Mouse (Mus musculus) adrenal gland, postnatal 4 days (tissue): Measurements from ENCODE around the gene H2afv. TPM values are rescaled to one million over a fixed set of nuclear protein-coding genes. Genes with fewer than 3 reads are reported as not detected.
"Not testable (repeated sequence)": the region's sequence is repeated elsewhere in the genome, so short reads cannot be mapped to it uniquely, and the experiment has no call there.

Experiments
- DNase-seq, 2 experiments: peaks; one replicate each; pipeline ENCODE4 v3.0.0; 2021 to 2022; ENCODE audit warnings: low spot score in 2 of 2, mixed read lengths in 2 of 2
- total RNA-seq, 2 experiments: library from RNA; stranded (reverse); gene quantifications; 2 replicates each; pipeline ENCODE4 v1.2.3; 2021

H2afv gene
- total RNA-seq, 2 experiments from 2014 or later = 105 to 130 TPM

DNA sequence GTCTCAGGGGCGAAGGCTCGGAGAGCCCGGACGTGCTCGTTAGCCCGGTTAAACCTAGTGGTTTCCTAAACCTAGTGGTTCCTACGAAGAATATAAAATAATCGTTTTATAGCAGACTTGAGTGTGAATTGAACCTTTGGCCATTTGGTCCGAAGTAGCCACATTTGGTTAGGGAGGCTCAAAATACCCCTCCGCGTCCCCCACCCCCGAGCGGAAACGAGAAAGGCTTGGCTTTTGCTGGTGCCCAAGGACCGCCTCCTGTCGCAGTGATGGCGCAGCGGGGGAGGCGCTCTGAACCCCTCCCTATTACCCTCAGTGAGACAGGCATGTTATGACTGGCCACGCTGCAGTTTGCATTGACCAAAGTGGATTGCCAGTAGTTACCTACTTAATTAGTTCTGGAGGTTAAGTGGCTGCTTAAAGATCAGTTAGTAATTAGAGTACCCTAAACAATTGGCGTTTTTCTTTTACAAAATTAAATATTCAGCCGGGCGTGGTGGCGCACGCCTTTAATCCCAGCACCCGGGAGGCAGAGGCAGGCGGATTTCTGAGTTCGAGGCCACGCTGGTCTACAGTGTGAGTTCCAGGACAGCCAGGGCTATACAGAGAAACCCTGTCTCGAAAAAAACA is 27.7 kb downstream of the H2afv start:
- DNase-seq = peak; percentile 52 to 69

DNA sequence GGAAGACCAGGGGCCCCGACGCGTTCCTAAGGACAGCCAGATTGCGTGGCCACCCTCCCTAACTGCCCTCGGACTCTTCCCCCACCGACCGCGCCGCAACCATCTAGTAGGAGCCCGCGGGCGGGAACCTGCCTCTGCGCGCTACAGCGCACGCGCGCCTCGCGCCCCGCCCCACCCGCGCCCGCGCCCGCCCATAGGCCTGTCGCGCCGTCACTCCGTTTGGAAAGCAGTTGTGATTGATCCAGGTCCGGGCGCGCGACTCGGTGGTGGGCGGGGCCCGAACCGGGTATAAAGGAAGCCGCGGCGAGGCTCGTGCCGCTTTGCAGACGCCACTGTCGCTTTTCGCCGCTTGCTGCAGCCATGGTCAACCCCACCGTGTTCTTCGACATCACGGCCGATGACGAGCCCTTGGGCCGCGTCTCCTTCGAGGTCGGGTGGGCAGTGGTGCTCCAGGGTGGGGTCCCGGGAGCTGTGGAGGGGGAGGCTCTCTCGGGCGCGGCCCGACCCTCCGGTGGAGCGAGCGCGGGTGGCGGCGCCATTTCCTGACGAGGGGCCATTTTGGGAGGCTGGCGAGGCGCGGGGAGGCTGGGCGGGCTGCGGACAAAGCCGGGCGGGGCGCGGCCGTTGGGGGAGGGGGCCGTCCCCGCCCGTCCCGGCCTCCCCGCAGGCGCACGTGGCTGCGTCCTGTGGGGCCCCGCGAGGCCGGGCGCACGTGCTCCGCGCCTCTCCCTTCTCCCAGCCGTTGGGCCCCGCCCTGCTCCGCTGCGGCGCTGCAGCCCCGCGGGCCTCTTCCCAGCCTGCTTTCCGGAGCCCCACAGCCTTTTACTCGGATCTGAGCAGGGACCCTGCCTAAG is 28.5 kb downstream of the H2afv start:
- peak; percentile 99 for DNase-seq

DNA sequence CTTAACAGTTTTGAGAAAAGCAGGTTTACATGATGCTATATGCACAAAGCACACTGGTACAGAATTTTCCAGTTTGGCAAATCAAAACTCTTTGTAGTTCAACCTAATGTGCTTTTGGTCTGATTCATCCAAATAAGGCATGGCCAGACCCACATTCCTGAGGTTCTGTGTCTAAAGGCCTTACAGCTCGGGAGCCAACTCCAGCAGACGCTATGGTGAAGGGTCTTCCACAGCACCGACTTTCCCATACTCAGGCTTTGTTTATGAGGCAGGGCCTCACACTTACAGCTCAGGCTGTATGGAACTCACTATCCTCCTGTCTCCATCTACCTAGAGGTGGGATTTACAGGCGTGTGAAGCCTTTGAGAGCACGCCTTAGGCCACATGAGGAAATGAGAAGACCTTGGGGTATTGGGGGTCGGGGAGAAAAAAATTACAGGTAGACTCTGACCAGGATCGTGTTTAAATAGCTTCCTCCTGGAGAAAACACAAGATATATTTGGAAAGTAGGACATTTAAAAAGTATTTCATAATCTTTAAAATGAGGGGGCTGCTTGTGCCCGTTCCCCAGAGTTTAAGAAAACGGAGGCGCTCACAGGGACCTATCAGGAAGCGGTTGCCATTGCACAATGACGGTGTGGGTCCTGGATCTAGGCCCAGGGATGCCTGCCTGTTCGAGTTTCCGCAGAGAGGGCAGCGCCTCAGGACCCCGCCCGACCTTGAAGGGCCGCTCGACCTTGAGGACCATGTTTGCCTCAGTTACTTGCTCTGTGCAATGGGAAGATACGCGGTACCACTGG is 29.3 kb downstream of the H2afv start, which contains the start of gene Ppia:
Ppia (plus strand) TSS at position 693 of the 800 bp plus-strand sequence.
- no peak for DNase-seq

DNA sequence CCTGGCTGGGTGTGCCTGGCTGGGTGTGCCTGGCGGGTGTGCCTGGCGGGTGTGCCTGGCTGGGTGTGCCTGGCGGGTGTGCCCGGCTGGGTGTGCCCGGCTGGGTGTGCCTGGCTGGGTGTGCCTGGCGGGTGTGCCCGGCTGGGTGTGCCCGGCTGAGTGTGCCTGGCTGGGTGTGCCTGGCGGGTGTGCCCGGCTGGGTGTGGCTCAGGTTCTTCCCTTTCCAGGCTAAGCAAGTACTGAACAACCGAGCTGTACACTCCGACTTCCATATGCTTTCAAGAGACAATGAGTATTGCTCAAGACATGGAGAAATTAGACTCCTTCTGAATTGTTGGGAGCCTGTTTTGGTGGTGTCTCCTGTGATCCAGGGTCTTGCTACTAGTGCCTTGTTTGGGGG is 31.0 kb downstream of the H2afv start:
- no peak for DNase-seq

DNA sequence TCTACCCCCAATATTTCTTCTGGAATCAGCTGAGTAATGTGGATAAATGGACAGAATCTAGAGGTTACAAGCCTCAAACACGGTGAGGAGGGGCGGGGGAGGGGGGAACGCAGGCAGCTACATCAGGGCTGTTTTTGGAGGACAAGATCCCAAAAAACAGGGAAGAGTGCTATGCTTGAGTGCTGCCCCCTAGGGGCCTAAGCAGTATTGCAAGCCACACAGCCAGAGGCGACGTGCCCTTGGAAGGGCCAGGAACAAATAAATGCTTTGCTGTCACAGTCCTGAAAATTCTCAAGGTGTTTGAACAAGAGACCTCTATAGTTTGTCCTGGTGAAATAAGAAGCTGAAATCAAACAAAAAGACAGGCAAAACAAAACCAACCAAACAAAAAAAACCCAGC is 32.6 kb downstream of the H2afv start:
- DNase-seq = peak; percentile 66 to 78

DNA sequence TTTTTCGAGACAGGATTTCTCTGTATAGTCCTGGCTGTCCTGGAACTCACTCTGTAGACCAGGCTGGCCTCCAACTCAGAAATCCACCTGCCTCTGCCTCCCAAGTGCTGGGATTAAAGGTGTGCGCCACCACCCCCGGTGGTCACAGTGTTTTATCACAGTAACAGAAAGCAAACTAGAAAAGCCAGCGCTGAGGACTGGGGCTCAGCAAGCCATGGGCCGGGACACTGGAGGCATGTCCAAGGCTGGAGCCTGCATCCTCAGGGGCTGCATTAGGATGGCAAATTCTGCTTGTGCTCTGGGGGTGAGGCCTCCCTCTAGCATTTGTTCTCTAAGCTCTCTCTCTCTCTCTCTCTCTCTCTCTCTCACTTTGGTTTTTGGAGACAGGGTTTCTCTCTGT is 33.5 kb downstream of the H2afv start:
- not testable (repeated sequence) for DNase-seq

DNA sequence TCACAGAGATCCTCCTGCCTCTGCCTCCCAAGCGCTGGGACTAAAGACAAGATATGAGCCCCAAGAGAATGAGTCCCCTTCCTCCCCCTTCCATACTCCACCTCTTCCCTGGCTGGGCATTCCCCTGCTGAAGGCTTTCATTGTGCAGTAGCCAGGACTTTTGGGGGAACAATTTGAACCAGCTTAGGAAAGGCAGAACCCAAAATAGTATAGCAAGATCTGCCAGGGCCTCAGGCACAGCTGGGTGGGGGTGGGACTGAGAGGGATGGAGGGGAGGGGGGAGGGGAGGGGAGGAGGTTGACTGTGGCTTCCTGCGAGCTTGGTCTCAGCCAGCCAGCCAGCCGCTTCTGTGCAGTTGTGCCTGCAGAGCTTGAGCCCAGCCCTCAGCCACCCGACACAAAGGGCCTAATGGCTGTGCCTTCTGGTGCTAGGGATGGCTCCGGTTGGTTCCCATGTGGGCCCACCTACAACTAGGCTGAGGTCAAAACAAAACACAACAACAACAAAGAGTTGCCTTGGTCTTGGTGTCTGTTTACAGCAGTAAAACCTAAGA is 34.1 kb downstream of the H2afv start:
- DNase-seq = no peak

DNA sequence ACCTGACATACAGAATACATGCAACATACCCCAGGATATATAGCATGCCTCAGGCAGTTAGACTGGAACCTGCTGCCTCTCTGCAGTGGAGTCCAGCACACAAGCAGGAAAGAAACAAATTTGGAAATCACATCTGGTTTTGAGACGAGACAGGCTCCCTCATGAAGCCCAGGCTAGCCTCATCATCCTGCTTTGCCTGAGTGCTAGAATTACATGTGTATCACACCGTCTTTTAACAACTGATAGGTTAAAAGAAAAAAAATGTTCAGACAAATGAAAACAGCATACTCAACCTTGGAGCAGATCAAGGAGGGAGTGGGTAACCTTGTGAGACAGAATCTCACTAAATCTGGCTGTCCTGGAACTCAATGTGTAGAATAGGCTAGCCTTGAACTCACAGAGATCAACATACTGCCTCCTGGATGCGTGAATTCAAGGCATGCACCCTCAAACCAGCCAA is 37.1 kb downstream of the H2afv start:
- no peak for DNase-seq

DNA sequence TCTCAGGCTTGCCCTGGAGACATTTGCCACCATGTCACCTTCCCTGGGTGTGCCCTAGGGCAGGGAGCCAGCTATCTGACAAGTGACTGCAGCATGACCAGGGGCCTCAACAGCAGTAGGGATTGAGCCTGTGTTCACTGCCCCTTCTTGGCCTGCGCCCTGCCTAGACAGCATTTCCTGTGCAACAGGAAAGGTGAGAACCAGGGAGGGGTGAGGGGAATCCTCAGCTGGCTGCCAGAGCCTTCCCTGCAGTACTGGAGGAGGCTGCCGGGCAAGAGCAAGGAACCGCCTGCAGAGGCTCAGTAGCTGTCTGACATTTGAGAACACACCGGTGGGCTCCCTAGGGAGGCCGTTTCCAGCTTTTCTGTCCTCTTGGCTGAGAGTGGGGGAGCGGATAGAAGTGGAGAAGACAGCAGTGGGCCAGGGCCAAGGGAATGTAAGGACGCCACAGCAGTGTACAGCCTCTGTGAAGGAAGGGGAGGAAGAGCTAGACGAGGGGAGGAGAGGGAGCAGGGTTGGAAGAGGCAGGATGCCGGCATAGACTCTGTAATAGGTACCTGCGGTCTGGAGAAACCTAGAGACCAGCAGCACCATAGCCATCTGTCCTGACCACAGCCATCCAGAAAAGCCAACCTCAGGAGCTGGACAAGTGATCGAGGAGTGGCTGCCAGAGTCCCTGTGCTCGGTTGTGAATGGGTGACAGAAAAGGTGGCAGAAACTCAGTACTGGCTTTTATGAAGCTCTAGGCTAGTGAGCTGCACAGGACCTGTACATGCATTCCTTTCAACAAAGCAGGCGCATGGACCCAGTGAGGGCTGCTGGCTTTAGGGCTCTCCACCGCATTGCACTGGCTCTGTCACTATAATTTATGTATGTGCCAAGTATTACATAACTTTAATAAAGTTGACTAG is 37.7 kb downstream of the H2afv start:
- DNase-seq = peak in 1 of 2 experiments; percentile 43

DNA sequence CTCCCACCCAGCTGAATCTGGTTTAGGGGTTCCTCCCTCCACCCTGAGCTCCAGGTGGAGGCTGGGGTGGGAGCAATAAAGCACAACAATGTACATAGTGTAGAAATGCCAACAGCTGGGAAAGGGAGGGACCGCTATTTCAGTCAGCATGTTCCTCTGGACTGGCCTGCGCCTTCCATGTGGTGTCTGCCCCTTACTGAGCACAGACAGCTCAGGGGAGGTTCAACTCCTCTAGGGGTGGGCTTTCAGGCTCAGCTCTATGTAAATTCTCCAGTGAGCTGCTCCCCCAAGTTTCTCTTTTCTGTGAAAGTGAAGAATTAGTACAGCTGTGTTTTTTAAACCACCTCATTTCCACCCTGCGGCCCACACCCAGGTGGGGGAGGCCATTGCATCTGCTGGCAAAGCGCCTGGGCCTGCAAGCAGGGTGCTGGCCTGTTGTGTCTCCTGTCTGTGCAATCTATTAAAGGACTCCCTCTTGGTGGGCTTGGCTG is 38.6 kb downstream of the H2afv start:
- DNase-seq = no peak

DNA sequence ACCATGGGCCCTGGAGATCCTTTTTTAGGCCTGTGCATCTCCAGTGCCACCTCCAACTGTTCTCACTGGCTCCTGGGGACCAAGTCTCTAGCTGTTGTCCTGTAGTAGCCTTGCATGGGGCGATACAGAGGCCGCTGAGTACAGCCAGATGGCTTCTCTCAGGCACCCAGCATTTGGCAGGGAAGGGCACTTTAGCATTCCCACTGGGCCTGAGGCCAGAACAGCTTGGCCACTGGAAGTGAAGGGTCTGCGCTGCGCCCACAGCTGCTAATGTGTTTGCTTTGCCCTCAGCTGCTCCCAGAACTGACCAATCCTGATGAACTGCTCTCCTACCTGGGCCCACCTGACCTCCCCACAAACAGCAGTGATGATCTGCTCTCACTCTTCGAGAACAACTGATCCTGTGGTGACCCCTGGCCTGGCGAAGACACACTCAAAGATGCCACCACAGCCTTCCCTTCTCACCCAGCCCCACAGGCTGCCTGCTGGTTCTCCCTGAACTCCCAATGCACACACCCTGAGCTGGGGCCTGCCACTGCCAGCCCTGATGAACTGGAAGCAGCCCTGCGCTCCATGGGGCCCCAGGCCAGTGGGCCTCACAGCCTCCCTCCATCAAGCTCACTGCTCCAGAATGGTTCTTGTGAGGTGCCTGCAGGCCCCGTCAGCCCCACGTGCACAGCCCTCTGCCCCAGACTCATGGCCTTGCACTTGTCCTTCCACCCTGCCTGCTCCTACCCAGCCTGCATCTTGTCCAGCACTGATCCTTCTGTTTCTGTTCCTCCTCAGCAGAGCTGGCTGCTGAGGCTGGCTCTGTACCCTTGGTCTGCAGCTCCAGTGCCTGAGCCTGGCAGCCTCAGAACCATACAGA is 39.3 kb downstream of the H2afv start:
- no peak for DNase-seq

DNA sequence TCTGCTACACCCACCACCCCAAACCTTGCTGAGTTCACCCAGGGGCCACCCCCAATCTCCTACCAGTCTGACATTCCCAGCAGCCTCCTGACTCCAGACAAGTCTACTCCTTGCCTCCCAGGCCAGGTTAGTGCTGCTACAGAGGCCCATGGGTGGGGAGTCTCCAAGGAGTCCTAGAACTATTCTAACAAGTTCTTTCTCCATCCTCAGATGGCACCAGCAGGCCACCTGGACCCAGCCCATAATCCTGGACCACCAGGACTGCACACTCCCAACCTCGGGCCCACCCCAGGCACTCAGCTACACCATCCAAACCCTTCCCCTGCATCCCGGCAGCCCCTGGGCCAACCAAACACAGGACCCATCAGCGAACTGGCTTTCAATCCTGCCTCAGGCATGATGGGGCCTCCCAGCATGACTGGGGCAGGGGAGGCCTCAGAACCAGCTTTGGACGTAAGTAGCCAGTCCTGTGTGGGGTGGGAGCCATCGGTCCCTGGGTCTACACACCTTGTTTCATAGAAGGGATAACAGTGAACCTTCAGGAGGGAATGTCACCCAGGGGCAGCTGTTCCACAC is 40.3 kb downstream of the H2afv start:
- no peak for DNase-seq

DNA sequence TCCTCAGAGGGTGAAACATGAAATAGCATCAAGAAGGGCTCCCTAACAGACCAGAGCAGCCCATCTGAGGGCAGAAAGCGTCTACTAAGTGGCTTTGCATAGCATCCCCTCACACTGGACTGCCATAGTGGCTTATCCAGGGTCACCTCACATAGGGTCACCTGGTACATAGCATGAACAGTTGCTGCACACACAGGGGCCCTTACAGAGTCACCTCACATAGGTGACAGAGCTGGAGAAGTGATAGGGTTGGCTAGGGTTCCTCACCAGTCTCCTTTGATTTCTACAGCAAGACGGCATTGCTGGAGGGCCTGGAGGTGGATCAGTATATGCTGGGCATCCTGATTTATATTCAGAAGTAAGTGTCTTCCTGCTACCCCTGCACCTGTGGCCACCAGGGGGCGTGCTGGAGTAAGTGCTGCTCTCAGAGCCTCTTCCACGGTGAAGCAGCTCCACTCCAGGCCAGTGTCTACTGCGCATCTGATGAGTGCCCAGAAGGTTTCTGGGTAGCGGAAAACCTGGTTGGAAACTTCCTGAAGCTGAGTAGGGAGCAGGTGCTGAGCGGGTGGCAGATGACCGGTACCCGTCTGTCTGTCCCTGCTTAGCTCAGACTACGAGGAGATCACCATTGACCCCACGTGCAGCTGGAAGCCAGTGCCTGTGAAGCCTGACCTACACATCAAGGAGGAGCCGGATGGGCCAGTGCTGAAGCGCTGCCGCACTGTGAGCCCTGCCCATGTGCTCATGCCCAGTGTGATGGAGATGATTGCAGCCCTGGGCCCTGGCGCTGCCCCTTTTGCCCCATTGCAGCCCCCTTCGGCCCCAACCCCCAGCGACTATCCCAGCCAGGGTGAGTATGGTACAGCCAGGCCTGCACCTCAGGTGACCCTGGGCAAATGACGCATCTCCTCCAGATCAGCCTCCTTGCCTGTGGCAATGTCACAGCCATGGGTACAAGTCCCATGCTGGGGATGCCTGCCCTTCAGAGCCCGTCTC is 41.4 kb downstream of the H2afv start:
- DNase-seq = peak; percentile 61 to 62

DNA sequence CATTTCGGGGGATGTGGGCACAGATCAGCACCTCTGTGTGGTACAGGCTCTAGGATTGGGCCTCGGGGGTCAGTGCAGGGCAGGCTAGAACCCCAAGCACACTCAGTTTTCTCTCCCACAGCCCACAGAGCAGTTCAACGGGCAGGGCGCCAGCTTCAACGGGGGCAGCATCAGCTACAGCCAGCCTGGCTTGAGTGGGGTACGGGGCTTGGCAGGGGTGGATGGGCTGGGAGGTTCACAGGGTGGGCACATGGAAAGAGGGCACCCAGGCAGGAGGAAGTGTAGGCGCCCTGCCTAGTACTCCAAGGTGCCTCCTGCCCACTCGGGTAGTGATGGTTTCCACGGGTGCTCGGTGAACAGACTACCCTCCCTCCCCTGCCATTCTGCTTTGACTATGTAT is 46.1 kb downstream of the H2afv start:
- no peak for DNase-seq

DNA sequence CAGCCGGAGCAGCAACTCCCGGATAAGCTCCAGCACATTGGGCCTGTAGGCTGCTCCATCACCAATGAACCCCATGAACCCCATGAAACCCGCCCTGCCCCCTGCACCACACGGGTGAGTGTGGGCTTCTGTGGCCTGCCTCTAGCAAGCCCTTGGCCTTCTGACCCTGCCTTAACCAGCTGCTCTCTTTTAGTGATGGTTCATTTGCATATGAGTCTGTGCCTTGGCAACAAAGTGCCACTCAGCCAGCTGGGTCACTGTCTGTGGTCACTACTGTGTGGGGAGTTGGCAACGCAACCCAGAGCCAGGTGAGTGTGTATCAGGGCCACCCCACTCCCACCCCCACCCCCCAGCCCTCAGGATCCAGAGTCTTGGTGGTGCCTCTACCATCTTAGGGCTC is 48.7 kb downstream of the H2afv start:
- no peak for DNase-seq

DNA sequence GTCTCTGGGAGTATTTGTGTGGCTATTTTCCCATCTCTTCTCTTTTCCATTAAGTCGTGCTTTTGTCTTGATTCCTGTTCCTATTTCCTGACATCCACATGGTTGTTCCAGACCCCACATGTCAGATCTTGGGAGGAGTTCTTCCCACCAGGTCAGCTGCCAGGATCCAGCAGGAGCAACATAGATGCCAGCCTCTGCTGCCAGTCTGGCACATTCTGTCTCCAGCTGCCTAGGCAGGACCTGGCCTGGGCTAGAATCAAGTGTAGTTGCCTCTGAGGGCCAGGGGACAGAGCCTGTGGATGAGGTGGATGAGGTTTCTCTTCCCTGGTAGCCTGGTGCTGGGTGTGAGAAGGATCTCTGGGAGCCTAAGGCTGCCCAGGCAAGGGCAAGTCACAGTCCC is 50.4 kb downstream of the H2afv start:
- DNase-seq = no peak

DNA sequence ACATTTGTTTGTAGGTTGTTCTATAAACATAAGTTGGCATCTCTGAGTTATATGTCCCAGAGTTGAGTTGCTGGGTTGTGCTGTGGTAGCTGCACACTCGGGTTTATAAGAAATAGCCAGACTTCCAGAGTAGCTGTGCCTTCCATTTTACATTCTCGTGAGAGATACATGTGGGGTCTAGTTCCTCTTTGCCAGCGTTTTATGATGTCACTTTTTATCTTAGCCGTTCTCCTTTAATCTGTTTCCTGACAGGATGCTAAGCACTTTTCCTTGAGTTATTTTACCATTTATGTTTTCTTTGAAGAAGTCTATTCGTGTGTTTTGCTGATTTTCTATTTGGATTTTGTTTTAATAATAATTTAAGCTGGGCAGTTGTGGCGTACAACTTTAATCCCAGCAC is 51.4 kb downstream of the H2afv start:
- DNase-seq = no peak
